Mouse (Mus musculus) heart, postnatal 14 days (tissue): Measurements from ENCODE around the gene Tmc6. TPM values are rescaled to one million over a fixed set of nuclear protein-coding genes. Genes with fewer than 3 reads are reported as not detected.
"Not testable (repeated sequence)": the region's sequence is repeated elsewhere in the genome, so short reads cannot be mapped to it uniquely, and the experiment has no call there.

Experiments
- DNase-seq, 2 experiments: peaks; one replicate each; pipeline ENCODE4 v3.0.0; 2021 to 2022
- intact Hi-C: fragments of 180-260 bp; cut with DNase I; formaldehyde crosslinking; loops from one replicate; pipeline ENCODE4 v1.15.1; 2025
- total RNA-seq, 2 experiments: library from RNA; stranded (reverse); gene quantifications; 2 replicates each; pipeline ENCODE4 v1.2.3; 2021

Tmc6 gene
- total RNA-seq, 2 experiments from 2014 or later: 27.0 to 30.2 TPM

GRCm38 (mm10) chr11:117814704-117815366 lies 32.8 kb upstream of the Tmc6 start:
- intact Hi-C loops: loop anchor here (5.0 kb wide), 1 partner anchor 158 kb away; no protein-coding TSS in a partner anchor
- DNase-seq: no peak

GRCm38 (mm10) chr11:117813867-117814266 lies 31.9 kb upstream of the Tmc6 start:
- intact Hi-C loops: loop anchor here (5.0 kb wide), 1 partner anchor 157 kb away; no protein-coding TSS in a partner anchor
- no peak for DNase-seq

GRCm38 (mm10) chr11:117810401-117811046 lies 28.5 kb upstream of the Tmc6 start:
- DNase-seq: peak; percentile 85 to 91
- intact Hi-C loops: loop anchor here (5.0 kb wide), 1 partner anchor 153 kb away; no protein-coding TSS in a partner anchor

GRCm38 (mm10) chr11:117809407-117810311 lies 27.7 kb upstream of the Tmc6 start, which contains the start of the genes Gm20708 and Syngr2:
TSS of gene Gm20708 (plus strand) at chr11:117809668.
TSS of gene Syngr2 (plus strand) at chr11:117809668.
- intact Hi-C loops: loop anchor here (5.0 kb wide), 1 partner anchor 152 kb away; no protein-coding TSS in a partner anchor
- DNase-seq: peak; percentile 81 to 86

- intact Hi-C loops: no loop called here
- no peak for DNase-seq
Measured at GRCm38 (mm10) chr11:117806781-117807180, 24.8 kb upstream of the Tmc6 start.

GRCm38 (mm10) chr11:117803166-117803688 lies 21.2 kb upstream of the Tmc6 start:
- intact Hi-C loops: no loop called here
- DNase-seq: no peak

- intact Hi-C loops: no loop called here
- no peak for DNase-seq
Measured at GRCm38 (mm10) chr11:117801650-117802049, 19.7 kb upstream of the Tmc6 start.

DNA sequence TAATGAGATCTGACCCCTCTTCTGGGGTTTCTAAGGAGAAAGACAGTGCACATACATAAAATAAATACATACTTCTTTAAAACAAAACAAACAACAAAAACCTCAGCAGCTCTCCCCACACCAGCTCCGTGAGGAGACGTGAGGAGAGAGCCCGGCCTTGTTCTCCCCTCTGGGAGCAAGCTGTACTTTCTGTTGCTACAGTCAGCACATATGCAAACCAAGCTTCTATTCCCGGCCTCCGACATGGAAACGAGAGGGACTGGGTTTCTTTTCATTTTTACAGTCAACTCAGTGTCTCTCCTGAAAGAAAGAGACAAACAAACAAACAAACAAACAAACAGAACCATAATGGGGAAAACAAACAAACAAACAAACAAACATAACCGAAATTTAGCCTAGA lies 18.0 kb upstream of the Tmc6 start:
- intact Hi-C loops: no loop called here
- DNase-seq: no peak

DNA sequence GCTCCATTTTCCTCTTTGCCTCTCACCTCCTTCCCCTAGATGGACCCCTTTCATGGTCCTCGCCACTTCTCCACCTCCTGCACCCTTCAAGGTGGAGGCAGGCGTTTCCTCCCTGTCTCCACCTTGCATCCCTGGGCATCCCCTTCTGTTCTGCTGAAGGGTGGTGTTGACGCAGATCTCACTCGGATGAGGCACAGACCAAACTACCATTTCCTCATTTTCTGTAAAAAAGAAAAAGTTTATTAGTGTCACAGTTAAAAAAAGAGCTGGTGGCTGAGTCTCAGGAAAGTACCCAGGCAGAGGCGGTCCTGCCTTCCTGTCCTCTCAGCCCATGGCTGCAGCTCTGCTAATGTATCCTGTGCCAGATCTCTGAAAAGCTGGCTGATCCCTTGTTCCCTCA lies 17.2 kb upstream of the Tmc6 start:
- intact Hi-C loops: no loop called here
- DNase-seq: no peak

DNA sequence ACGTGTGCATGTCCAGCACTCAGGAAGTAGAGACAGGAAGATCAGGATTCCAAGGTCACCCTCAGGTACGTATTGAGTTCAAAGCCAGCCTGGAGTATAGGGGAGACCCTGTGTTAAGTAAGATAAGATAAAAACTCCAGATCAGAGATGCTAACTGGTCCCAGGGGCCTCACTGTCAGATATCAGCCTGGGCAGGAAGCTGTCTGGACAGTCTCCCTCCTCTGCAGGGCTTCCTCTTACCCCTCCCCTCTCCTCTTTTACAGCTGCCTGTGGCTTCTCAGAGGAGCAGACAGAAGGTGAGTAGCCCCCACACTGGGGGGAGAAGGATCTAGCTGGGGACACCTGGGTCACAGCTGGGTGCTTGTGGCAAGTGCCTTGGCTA lies 16.2 kb upstream of the Tmc6 start:
- intact Hi-C loops: no loop called here
- DNase-seq: no peak

DNA sequence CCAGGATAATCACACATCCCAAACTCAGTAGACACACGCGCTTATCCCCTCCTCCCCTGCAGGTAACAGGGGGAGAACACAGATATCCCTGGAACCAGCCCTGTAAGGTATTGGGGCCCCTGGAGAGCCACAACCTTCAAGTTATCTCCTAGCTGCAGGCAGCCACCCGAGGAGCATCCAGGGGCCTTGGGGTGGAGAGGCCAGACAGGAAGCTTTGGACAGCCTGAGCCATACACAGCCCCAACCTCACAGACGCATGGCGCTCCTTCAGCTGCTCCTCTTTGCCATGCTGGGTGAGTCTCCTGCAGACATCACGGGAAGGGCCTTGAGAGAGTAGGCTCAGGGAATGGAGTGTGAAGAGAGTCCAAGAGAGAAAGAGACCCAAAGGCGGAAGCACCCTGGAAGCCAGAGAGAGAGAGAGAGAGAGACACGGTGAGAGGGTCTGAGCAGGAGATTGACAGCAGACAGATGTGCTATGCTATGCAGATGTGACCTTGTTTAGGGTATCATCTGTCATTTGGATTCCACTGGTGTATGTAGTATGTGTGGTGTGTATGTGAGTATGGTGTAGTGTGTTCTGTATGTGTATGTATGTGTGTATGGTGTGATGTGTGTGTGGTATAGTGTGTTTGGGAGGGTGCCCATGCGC lies 15.6 kb upstream of the Tmc6 start, which contains the start of gene 6030468B19Rik:
TSS of gene 6030468B19Rik (plus strand) at position 150 of the 649 bp plus-strand sequence.
- intact Hi-C loops: no loop called here

DNA sequence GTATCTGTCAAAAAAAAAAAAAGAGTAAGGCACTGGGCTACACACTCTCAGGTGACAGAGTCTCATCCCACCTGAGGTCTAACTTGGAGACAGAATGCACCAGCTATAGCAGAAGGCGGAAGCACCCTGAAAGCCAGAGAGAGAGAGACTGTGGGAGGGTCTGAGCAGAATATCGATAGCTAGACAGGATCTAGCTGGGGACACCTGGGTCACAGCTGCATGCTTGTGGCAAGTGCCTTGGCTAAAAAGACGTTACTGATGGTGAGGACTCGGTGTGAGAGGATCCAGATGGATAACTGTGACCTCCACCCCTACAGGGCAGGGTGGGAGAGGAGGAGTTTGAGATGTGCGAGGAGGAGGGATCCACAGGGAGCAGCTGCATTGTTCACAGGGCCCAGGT lies 15.0 kb upstream of the Tmc6 start:
- no peak for DNase-seq
- intact Hi-C loops: no loop called here

More for the DNA sequence above, 15.6 kb upstream of the Tmc6 start, which contains the start of gene 6030468B19Rik:
- no peak for DNase-seq

DNA sequence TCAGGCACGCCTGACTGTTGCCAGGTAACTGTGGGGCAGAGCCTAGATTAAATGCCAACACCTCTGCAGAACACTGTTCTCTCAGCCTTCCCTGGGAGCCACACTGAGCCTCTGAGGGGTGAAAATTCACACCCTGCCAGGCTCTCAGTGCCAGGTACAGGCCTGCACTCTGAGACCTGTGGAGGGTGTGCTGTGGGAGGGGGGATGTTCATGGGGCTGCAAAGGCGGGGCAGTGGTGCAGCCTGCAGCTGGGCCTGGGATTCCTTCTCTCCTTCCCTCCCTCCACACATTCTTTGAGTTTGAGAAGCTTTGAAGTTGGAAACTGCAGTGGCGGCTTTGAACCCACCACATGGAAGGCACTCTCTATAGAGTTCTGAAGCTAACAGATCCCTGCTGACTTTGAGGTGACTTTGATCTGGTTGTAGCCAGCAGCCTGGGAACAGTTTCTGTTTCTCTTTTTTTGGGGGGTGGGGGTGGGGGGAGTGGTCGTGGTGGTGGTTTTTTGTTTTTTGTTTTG lies 12.1 kb upstream of the Tmc6 start:
- intact Hi-C loops: no loop called here
- DNase-seq: no peak

DNA sequence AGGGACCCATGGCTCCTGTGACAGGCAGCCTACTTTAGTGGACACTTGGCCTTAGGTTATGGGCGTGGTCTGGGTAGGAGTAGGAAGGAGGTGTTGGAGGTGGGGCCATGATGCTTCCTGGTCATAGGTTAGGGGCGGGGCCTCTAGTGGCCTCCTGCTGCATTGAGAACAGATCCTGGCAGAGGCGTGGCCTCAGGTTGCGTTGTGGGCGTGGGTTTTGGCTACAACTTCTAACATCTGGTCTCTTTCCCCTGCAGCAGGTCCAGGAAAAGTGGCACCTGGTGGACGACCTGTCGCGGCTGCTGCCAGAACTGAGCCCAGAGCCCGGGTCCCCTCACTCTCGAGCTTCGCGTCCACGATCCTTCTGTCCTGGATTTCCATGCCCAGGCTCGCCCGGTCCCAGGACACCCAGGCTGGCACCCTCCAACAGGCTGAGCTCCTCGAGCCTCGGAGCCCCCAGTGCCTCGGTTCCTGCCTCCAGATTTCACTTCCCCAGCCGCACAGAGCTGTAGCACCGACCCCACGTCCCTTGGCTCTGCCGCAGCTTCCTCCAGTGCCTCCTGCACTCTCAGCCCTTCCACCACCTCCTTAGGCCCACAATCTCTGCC lies 10.4 kb upstream of the Tmc6 start:
- no peak for DNase-seq
- intact Hi-C loops: no loop called here

DNA sequence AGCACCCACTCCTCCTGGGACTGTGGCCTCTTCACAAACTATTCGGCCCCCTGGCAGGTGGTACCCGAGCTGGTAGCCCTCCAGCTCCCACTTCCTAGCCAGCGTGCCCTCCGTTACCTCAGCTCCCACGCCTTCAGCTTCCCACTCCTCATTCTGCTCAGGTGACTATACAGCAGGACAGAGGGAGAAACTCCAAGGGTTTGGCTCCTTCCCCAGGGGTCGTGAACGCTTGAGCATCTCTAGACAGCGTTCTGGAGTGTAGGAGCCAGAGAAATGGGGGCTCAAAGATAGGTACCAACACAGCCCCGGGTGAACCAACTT lies 9.4 kb upstream of the Tmc6 start:
- intact Hi-C loops: no loop called here
- DNase-seq: no peak

- intact Hi-C loops: loop anchor here (1.0 kb wide), 1 partner anchor 33 kb away; no protein-coding TSS in a partner anchor
- DNase-seq: no peak
Measured at GRCm38 (mm10) chr11:117790703-117791440, 8.9 kb upstream of the Tmc6 start.

DNA sequence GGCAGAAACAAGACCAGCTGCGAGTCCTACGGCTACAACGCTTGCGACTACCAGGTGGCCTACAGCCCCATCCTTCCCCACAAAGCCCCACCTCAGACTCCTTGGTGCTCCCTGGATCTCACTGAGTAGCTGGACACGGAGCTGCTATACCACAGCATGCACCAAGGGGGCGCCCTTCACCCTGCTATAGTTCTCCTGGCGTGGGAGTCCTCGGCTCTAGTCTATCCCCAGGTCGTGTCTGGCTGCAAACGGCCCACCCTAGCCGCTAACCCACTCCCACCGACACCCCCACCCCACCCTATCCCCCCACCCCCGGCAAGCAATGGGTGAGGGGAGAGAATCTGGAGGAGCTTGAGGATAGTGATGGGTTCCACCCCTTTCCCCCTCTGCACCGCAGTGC lies 8.3 kb upstream of the Tmc6 start:
- DNase-seq: peak; percentile 80 to 84
- intact Hi-C loops: loop anchor here (1.0 kb wide), 1 partner anchor 34 kb away; no protein-coding TSS in a partner anchor

DNA sequence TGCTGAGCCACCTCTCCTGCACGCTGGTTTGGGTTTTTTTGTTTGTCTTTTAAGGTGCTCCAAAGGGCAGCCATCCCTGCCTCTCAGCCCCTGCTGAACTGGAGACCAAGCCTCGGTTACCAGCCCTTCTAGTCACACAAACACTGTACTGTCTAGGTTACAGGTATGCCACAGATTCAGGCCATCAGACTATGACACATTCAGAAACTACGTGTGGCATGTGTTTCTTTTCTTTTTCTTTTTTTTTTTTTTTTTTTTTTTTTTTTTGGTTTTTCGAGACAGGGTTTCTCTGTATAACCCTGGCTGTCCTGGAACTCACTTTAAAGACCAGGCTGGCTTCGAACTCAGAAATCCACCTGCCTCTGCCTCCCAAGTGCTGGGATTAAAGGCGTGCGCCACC lies 6.5 kb upstream of the Tmc6 start:
- not testable (repeated sequence) for DNase-seq
- intact Hi-C loops: loop anchor here (5.0 kb wide), 1 partner anchor 401 kb away; no protein-coding TSS in a partner anchor
